Mouse (Mus musculus): ENCODE measurements around the gene Nat8f2.
"Not testable (repeated sequence)": the region's sequence is repeated elsewhere in the genome, so short reads cannot be mapped to it uniquely, and the experiment has no call there.

DNA sequence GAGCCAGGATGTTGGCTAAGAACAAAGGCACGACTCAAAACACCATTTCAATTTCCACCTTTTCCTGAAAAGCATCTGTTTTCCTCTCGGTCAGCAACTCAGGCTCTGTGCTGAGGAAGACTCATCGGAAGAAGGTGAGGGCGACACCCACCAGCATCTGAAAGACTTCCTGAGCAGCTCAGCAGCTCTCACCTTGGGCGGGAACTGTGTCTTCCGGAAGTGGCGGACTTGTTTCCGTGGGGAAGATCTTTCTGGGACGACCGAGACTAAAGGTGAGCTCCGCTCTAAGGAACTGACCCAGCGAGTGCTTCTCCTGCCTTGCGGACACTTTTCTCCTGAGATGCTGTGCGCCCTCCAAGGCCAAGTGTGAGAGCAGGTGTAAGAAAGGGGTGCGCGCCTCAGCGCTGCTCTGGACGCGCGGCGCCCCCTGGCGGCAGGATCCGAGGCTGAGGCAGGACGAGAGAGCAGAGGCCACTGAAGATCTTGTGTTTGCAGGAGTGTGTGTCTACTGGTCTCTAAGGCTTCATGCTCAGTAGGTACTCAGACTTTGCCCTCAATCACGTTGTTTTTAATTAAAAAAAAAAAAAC is 26.2 kb upstream of the Nat8f2 start:
- peak; percentile 54; the same call in 1 of the 2 replicates for TF ChIP-seq CTCF (IDR thresholded peaks at IDR 0.05; ENCODE audit: borderline replicate concordance, control insufficient read depth, extremely low read depth, insufficient read depth, low read length, poor library complexity)
- not testable (repeated sequence) for TF ChIP-seq POLR2A (IDR thresholded peaks at IDR 0.05; ENCODE audit: control insufficient read depth, extremely low read depth, insufficient read depth, low read length, poor library complexity)
